Mouse (Mus musculus) neural tube, embryonic 13.5 days (tissue): ENCODE measurements around the gene Lrit3. TPM values are rescaled to one million over a fixed set of nuclear protein-coding genes. Genes with fewer than 3 reads are reported as not detected.

ENCODE experiments used
- ATAC-seq: fragments of 200-750 bp; cut with Nextera tagmentation; 2 replicates; pipeline ENCODE4 v1.8.0; 2017; ENCODE audit warnings: low read depth, mild to moderate bottlenecking, moderate TSS enrichment, moderate library complexity
- H3K27ac ChIP-seq: fragments of 300-500 bp; sonication (generic); replicated peaks from 2 replicates; pipeline ENCODE4 v1.5.1; 2015; ENCODE audit warnings: moderate library complexity, mild to moderate bottlenecking, inconsistent platforms
- H3K27me3 ChIP-seq: fragments of 300-500 bp; sonication (generic); 2 replicates; pipeline ENCODE4 v1.6.1; 2015; ENCODE audit warnings: mild to moderate bottlenecking, inconsistent platforms
- H3K36me3 ChIP-seq: fragments of 300-500 bp; sonication (generic); 2 replicates; pipeline ENCODE4 v1.6.1; 2015; ENCODE audit warnings: mild to moderate bottlenecking, inconsistent platforms
- H3K4me1 ChIP-seq: fragments of 300-500 bp; sonication (generic); replicated peaks from 2 replicates; pipeline ENCODE4 v1.6.1; 2015; ENCODE audit warnings: inconsistent platforms
- H3K4me2 ChIP-seq: fragments of 300-500 bp; sonication (generic); 2 replicates; pipeline ENCODE4 v1.6.1; 2015; ENCODE audit warnings: inconsistent platforms, mild to moderate bottlenecking, moderate library complexity
- H3K4me3 ChIP-seq: fragments of 300-500 bp; sonication (generic); 2 replicates; pipeline ENCODE4 v1.5.1; 2015; ENCODE audit warnings: mild to moderate bottlenecking, inconsistent platforms
- H3K9ac ChIP-seq: fragments of 300-500 bp; sonication (generic); 2 replicates; pipeline ENCODE4 v1.6.1; 2015; ENCODE audit warnings: moderate library complexity, mild to moderate bottlenecking, inconsistent platforms
- H3K9me3 ChIP-seq: fragments of 300-500 bp; sonication (generic); 2 replicates; pipeline ENCODE4 v1.6.1; 2016; ENCODE audit warnings: inconsistent platforms
- WGBS: fragments of 180-500 bp; shearing (Covaris S2); methylation state at CpG from one replicate; pipeline ENCODE4 v1.1.7; 2015; 5-methylcytosine and 5-hydroxymethylcytosine counted together
- polyA plus RNA-seq: library from polyadenylated mRNA; unstranded; fragments of >200 nt; fragmentation: Nextera tagmentation; extraction: Ambion mirVana; gene quantifications from 2 replicates; pipeline ENCODE4 v1.2.1, GENCODE M21; 2015

Lrit3 gene
- polyA plus RNA-seq, 1 experiment from 2014 or later: not detected

- Histone ChIP-seq H3K27me3 (no peaks in the 10 kb centered on the region), H3K9ac (no peak overlapping the region), H3K27ac (no peak overlapping the region), H3K4me1 (no peaks in the 10 kb centered on the region), H3K4me2 (no peak overlapping the region), H3K4me3 (no peak overlapping the region), H3K36me3 (peaks cover 48% of the 10 kb centered on the region), H3K9me3 (no peaks in the 10 kb centered on the region)
- WGBS: 93% methylated on average over 4 of the region's 4 CpGs
- no peak for ATAC-seq
Observed at GRCm38 (mm10) chr3:129824146-129824545, 20.3 kb upstream of the Lrit3 start.

- Histone ChIP-seq H3K4me1 (no peaks in the 10 kb centered on the region), H3K9me3 (no peaks in the 10 kb centered on the region), H3K4me3 (no peak overlapping the region), H3K36me3 (peaks cover 44% of the 10 kb centered on the region), H3K9ac (no peak overlapping the region), H3K27ac (no peak overlapping the region), H3K4me2 (no peak overlapping the region), H3K27me3 (no peaks in the 10 kb centered on the region)
- ATAC-seq: no peak
- WGBS: 58% methylated on average over 5 of the region's 5 CpGs
Observed at GRCm38 (mm10) chr3:129823293-129823692, 19.5 kb upstream of the Lrit3 start.

GRCm38 (mm10) chr3:129822206-129822775, 18.5 kb upstream of the Lrit3 start, which contains the start of gene Rrh:
TSS of gene Rrh (minus strand) at chr3:129822587.
- no peak within 1 kb of the TSS for H3K9ac ChIP-seq
- H3K36me3 ChIP-seq: peaks cover 41% of the 10 kb centered on the region
- no peak within 1 kb of the TSS for H3K4me3 ChIP-seq
- no peaks in the 10 kb centered on the region for H3K4me1 ChIP-seq
- H3K27me3 ChIP-seq: no peaks in the 10 kb centered on the region
- H3K9me3 ChIP-seq: no peaks in the 10 kb centered on the region
- ATAC-seq: no peak
- no peak within 1 kb of the TSS for H3K27ac ChIP-seq
- WGBS: 63% methylated on average over 11 of the region's 11 CpGs
- H3K4me2 ChIP-seq: no peak within 1 kb of the TSS

GRCm38 (mm10) chr3:129821736-129822135, 17.9 kb upstream of the Lrit3 start:
- H3K9me3 ChIP-seq: no peaks in the 10 kb centered on the region
- no peak overlapping the region for H3K4me3 ChIP-seq
- H3K36me3 ChIP-seq: peaks cover 40% of the 10 kb centered on the region
- H3K27ac ChIP-seq: no peak overlapping the region
- no peak for ATAC-seq
- no peaks in the 10 kb centered on the region for H3K4me1 ChIP-seq
- no peak overlapping the region for H3K4me2 ChIP-seq
- no peaks in the 10 kb centered on the region for H3K27me3 ChIP-seq
- 74% methylated on average over 8 of the region's 8 CpGs for WGBS
- no peak overlapping the region for H3K9ac ChIP-seq

- peaks cover 31% of the 10 kb centered on the region for H3K36me3 ChIP-seq
- no peak for ATAC-seq
- no peak overlapping the region for H3K4me3 ChIP-seq
- H3K27ac ChIP-seq: no peak overlapping the region
- H3K4me1 ChIP-seq: no peaks in the 10 kb centered on the region
- H3K9ac ChIP-seq: no peak overlapping the region
- no peaks in the 10 kb centered on the region for H3K9me3 ChIP-seq
- H3K27me3 ChIP-seq: no peaks in the 10 kb centered on the region
- 61% methylated on average over 9 of the region's 9 CpGs for WGBS
- no peak overlapping the region for H3K4me2 ChIP-seq
Observed at GRCm38 (mm10) chr3:129820847-129821246, 17.0 kb upstream of the Lrit3 start.

- Histone ChIP-seq H3K4me1 (no peaks in the 10 kb centered on the region), H3K36me3 (no peaks in the 10 kb centered on the region), H3K9ac (no peak overlapping the region), H3K4me2 (no peak overlapping the region), H3K4me3 (no peak overlapping the region), H3K9me3 (no peaks in the 10 kb centered on the region), H3K27ac (no peak overlapping the region), H3K27me3 (no peaks in the 10 kb centered on the region)
- 87% methylated on average over 2 of the region's 2 CpGs for WGBS
- no peak for ATAC-seq
Observed at GRCm38 (mm10) chr3:129799011-129799410, 4.8 kb downstream of the Lrit3 start.

- 87% methylated on average over 11 of the region's 11 CpGs for WGBS
- no peak for ATAC-seq
- H3K36me3 ChIP-seq: no peaks in the 10 kb centered on the region
- no peak overlapping the region for H3K4me2 ChIP-seq
- no peak overlapping the region for H3K4me3 ChIP-seq
- no peak overlapping the region for H3K27ac ChIP-seq
- no peaks in the 10 kb centered on the region for H3K27me3 ChIP-seq
- H3K9ac ChIP-seq: no peak overlapping the region
- no peaks in the 10 kb centered on the region for H3K4me1 ChIP-seq
- H3K9me3 ChIP-seq: no peaks in the 10 kb centered on the region
Observed at GRCm38 (mm10) chr3:129798551-129798950, 5.3 kb downstream of the Lrit3 start.

- no peak for ATAC-seq
- no peaks in the 10 kb centered on the region for H3K4me1 ChIP-seq
- H3K9ac ChIP-seq: no peak overlapping the region
- no peak overlapping the region for H3K4me2 ChIP-seq
- no peak overlapping the region for H3K4me3 ChIP-seq
- H3K27me3 ChIP-seq: no peaks in the 10 kb centered on the region
- no peaks in the 10 kb centered on the region for H3K36me3 ChIP-seq
- 81% methylated on average over 5 of the region's 5 CpGs for whole genome bisulfite sequencing
- H3K9me3 ChIP-seq: no peaks in the 10 kb centered on the region
- H3K27ac ChIP-seq: no peak overlapping the region
Observed at GRCm38 (mm10) chr3:129797341-129797740, 6.5 kb downstream of the Lrit3 start.

GRCm38 (mm10) chr3:129793801-129794200, 10.0 kb downstream of the Lrit3 start:
- 91% methylated on average over 5 of the region's 5 CpGs for WGBS
- no peak overlapping the region for H3K4me3 ChIP-seq
- ATAC-seq: no peak
- H3K9me3 ChIP-seq: no peaks in the 10 kb centered on the region
- H3K9ac ChIP-seq: no peak overlapping the region
- H3K27ac ChIP-seq: no peak overlapping the region
- no peaks in the 10 kb centered on the region for H3K27me3 ChIP-seq
- no peaks in the 10 kb centered on the region for H3K4me1 ChIP-seq
- H3K4me2 ChIP-seq: no peak overlapping the region
- no peaks in the 10 kb centered on the region for H3K36me3 ChIP-seq

- no peak overlapping the region for H3K4me2 ChIP-seq
- 90% methylated on average over 3 of the region's 3 CpGs for WGBS
- no peak for ATAC-seq
- H3K27me3 ChIP-seq: no peaks in the 10 kb centered on the region
- H3K4me3 ChIP-seq: no peak overlapping the region
- H3K9ac ChIP-seq: no peak overlapping the region
- H3K36me3 ChIP-seq: no peaks in the 10 kb centered on the region
- no peaks in the 10 kb centered on the region for H3K4me1 ChIP-seq
- H3K27ac ChIP-seq: no peak overlapping the region
- no peaks in the 10 kb centered on the region for H3K9me3 ChIP-seq
Observed at GRCm38 (mm10) chr3:129782746-129783145, 21.1 kb downstream of the Lrit3 start.

- ATAC-seq: no peak
- no peaks in the 10 kb centered on the region for H3K27me3 ChIP-seq
- WGBS: 43% methylated on average over 10 of the region's 10 CpGs
- no peaks in the 10 kb centered on the region for H3K36me3 ChIP-seq
- H3K4me1 ChIP-seq: no peaks in the 10 kb centered on the region
- no peak overlapping the region for H3K4me3 ChIP-seq
- no peaks in the 10 kb centered on the region for H3K9me3 ChIP-seq
- H3K4me2 ChIP-seq: no peak overlapping the region
- no peak overlapping the region for H3K27ac ChIP-seq
- no peak overlapping the region for H3K9ac ChIP-seq
Observed at GRCm38 (mm10) chr3:129781435-129781834, 22.4 kb downstream of the Lrit3 start.

GRCm38 (mm10) chr3:129771210-129771609, 32.6 kb downstream of the Lrit3 start:
- H3K27ac ChIP-seq: no peak overlapping the region
- WGBS: 87% methylated on average over 6 of the region's 6 CpGs
- H3K4me2 ChIP-seq: no peak overlapping the region
- no peaks in the 10 kb centered on the region for H3K27me3 ChIP-seq
- no peaks in the 10 kb centered on the region for H3K9me3 ChIP-seq
- ATAC-seq: no peak
- no peaks in the 10 kb centered on the region for H3K36me3 ChIP-seq
- H3K9ac ChIP-seq: no peak overlapping the region
- no peak overlapping the region for H3K4me3 ChIP-seq
- H3K4me1 ChIP-seq: no peaks in the 10 kb centered on the region
